Mouse (Mus musculus) MEL-GATA-1-ER (cell line): ENCODE measurements around the gene Dao.
A peak's percentile ranks its signal among the peaks of the same experiment; 100 is the strongest.

Source experiments
- DNase-seq: peaks from one replicate; pipeline ENCODE4 v3.0.0-alpha.2; 2012; ENCODE audit warnings: low read depth; ENCODE audit errors: extremely low read depth

The Dao gene

GRCm38 (mm10) chr5:113983541-113983940 lies 20.0 kb upstream of the Dao start:
- DNase-seq, result no peak

- DNase-seq, result no peak
Observed at GRCm38 (mm10) chr5:113984025-113984740, 19.3 kb upstream of the Dao start.

- DNase-seq, result no peak
Observed at GRCm38 (mm10) chr5:113985737-113986136, 17.8 kb upstream of the Dao start.

GRCm38 (mm10) chr5:113986182-113986961 lies 17.1 kb upstream of the Dao start:
- no peak for DNase-seq

- DNase-seq, result peak; percentile 36
Observed at GRCm38 (mm10) chr5:113989437-113990024, 14.0 kb upstream of the Dao start.

- DNase-seq, result no peak
Observed at GRCm38 (mm10) chr5:113990593-113990992, 12.9 kb upstream of the Dao start.

- no peak for DNase-seq
Observed at GRCm38 (mm10) chr5:113991141-113991540, 12.4 kb upstream of the Dao start.

- peak; percentile 36 for DNase-seq
Observed at GRCm38 (mm10) chr5:113992339-113992831, 11.1 kb upstream of the Dao start.

GRCm38 (mm10) chr5:113993031-113993486 lies 10.4 kb upstream of the Dao start:
- DNase-seq, result peak; percentile 25

- peak; percentile 22 for DNase-seq
Observed at GRCm38 (mm10) chr5:113993487-113994465, 9.7 kb upstream of the Dao start, which contains the start of gene Ssh1. TSS of gene Ssh1 (minus strand) at chr5:113993894.

GRCm38 (mm10) chr5:113996458-113996857 lies 7.0 kb upstream of the Dao start:
- no peak for DNase-seq

GRCm38 (mm10) chr5:113999382-113999781 lies 4.1 kb upstream of the Dao start:
- peak; percentile 56 for DNase-seq

GRCm38 (mm10) chr5:114004573-114004972 lies 1.1 kb downstream of the Dao start:
- DNase-seq, result no peak

- DNase-seq, result no peak
Observed at GRCm38 (mm10) chr5:114005100-114005499, 1.6 kb downstream of the Dao start.

- DNase-seq, result no peak
Observed at GRCm38 (mm10) chr5:114006974-114007373, 3.5 kb downstream of the Dao start.

GRCm38 (mm10) chr5:114007753-114008453 lies 4.4 kb downstream of the Dao start:
- DNase-seq, result no peak

- DNase-seq, result no peak
Observed at GRCm38 (mm10) chr5:114009049-114009448, 5.5 kb downstream of the Dao start.

- no peak for DNase-seq
Observed at GRCm38 (mm10) chr5:114015121-114015520, 11.6 kb downstream of the Dao start.

- no peak for DNase-seq
Observed at GRCm38 (mm10) chr5:114024390-114024789, 20.9 kb downstream of the Dao start.

- no peak for DNase-seq
Observed at GRCm38 (mm10) chr5:114024885-114025284, 21.4 kb downstream of the Dao start.
